Mouse (Mus musculus) kidney, postnatal 0 days (tissue): ENCODE measurements at regions not wholly inside any gene's neighbourhood (a gene's known extent, or its start where the extent isn't known, plus 50 kb on each side); places are given as distances from the start of the nearest gene placed in this dataset.

ENCODE experiments used
- ATAC-seq: fragments of 200-750 bp; cut with Nextera tagmentation; replicated peaks from 2 replicates; pipeline ENCODE4 v1.8.0; 2017; ENCODE audit warnings: low read depth, moderate number of reproducible peaks, moderate TSS enrichment, moderate library complexity; ENCODE audit not compliant: low FRiP score
- DNase-seq: peaks from one replicate; pipeline ENCODE4 v3.0.0-alpha.2; 2016; ENCODE audit warnings: low spot score
- H3K27ac ChIP-seq: fragments of 300-500 bp; sonication (generic); 2 replicates; pipeline ENCODE4 v1.5.1; 2014; ENCODE audit warnings: mild to moderate bottlenecking
- H3K27me3 ChIP-seq: fragments of 300-500 bp; sonication (generic); 2 replicates; pipeline ENCODE4 v1.6.1; 2014; ENCODE audit warnings: low read length, mixed read lengths; ENCODE audit not compliant: insufficient read depth
- H3K36me3 ChIP-seq: fragments of 300-500 bp; sonication (generic); 2 replicates; pipeline ENCODE4 v1.6.1; 2014; ENCODE audit warnings: low read length, mixed read lengths; ENCODE audit not compliant: insufficient read depth
- H3K4me1 ChIP-seq: fragments of 300-500 bp; sonication (generic); replicated peaks from 2 replicates; pipeline ENCODE4 v1.6.1; 2014; ENCODE audit warnings: antibody characterized with exemption, low read length, mixed read lengths; ENCODE audit not compliant: insufficient read depth
- H3K4me2 ChIP-seq: fragments of 300-500 bp; sonication (generic); 2 replicates; pipeline ENCODE4 v1.6.1; 2014; ENCODE audit warnings: mild to moderate bottlenecking, low read length, moderate library complexity, mixed read lengths
- H3K4me3 ChIP-seq: fragments of 300-500 bp; sonication (generic); replicated peaks from 2 replicates; pipeline ENCODE4 v1.5.1; 2014; ENCODE audit warnings: low read depth, low read length
- H3K9ac ChIP-seq: fragments of 300-500 bp; sonication (generic); 2 replicates; pipeline ENCODE4 v1.6.1; 2014; ENCODE audit warnings: low read depth, low read length
- H3K9me3 ChIP-seq: fragments of 300-500 bp; sonication (generic); replicated peaks from 2 replicates; pipeline ENCODE4 v1.6.1; 2016; ENCODE audit warnings: low read length, inconsistent platforms, mixed read lengths
- CTCF ChIP-seq: IDR thresholded peaks from 2 replicates; pipeline ENCODE4 v1.5.1; 2016; ENCODE audit warnings: antibody characterized with exemption, low read depth, mild to moderate bottlenecking, moderate library complexity
- WGBS: fragments of 180-500 bp; shearing (Covaris S2); extraction: QIAGEN DNeasy Blood & Tissue Kit; methylation state at CpG from one replicate; pipeline ENCODE4 v1.1.7; 2014; 5-methylcytosine and 5-hydroxymethylcytosine counted together

- DNase-seq (peak; percentile 85), ATAC-seq (0 out of 2 replicates have a peak, but pooled peaks have one; percentile 63)
- H3K4me1 ChIP-seq, result no peaks in the 10 kb centered on the region
- no peaks in the 10 kb centered on the region for H3K36me3 ChIP-seq
- no peaks in the 10 kb centered on the region for H3K27me3 ChIP-seq
- no peak for TF ChIP-seq CTCF
- H3K9me3 ChIP-seq, result no peaks in the 10 kb centered on the region
- H3K27ac ChIP-seq, result no peak overlapping the region
- H3K4me3 ChIP-seq, result no peak overlapping the region
- 32% methylated on average over 3 of the region's 3 CpGs for WGBS
- no peak overlapping the region for H3K4me2 ChIP-seq
- no peak overlapping the region for H3K9ac ChIP-seq
Observed at GRCm38 (mm10) chr15:25117980-25118379, 295.6 kb downstream of the Basp1 start.

- no peaks in the 10 kb centered on the region for H3K36me3 ChIP-seq
- no peak overlapping the region for H3K27ac ChIP-seq
- H3K27me3 ChIP-seq, result no peaks in the 10 kb centered on the region
- TF ChIP-seq CTCF, result no peak
- no peaks in the 10 kb centered on the region for H3K9me3 ChIP-seq
- H3K9ac ChIP-seq, result no peak overlapping the region
- 50% methylated on average over 5 of the region's 5 CpGs for WGBS
- H3K4me2 ChIP-seq, result no peak overlapping the region
- H3K4me1 ChIP-seq, result no peaks in the 10 kb centered on the region
- DNase-seq (peak; percentile 86), ATAC-seq (no peak)
- no peak overlapping the region for H3K4me3 ChIP-seq
Observed at GRCm38 (mm10) chr15:25102727-25103126, 310.8 kb downstream of the Basp1 start.

GRCm38 (mm10) chr15:25093758-25094157, 319.8 kb downstream of the Basp1 start:
- no peak overlapping the region for H3K4me2 ChIP-seq
- no peaks in the 10 kb centered on the region for H3K36me3 ChIP-seq
- ATAC-seq, result no peak
- no peak overlapping the region for H3K27ac ChIP-seq
- no peak overlapping the region for H3K4me3 ChIP-seq
- 18% methylated on average over 6 of the region's 6 CpGs for WGBS
- DNase-seq, result no peak
- H3K9me3 ChIP-seq, result no peaks in the 10 kb centered on the region
- no peaks in the 10 kb centered on the region for H3K4me1 ChIP-seq
- no peak for TF ChIP-seq CTCF
- no peaks in the 10 kb centered on the region for H3K27me3 ChIP-seq
- no peak overlapping the region for H3K9ac ChIP-seq

GRCm38 (mm10) chr15:25069701-25070100, 343.9 kb downstream of the Basp1 start:
- 92% methylated on average over 1 of the region's 1 CpGs for WGBS
- H3K9me3 ChIP-seq, result no peaks in the 10 kb centered on the region
- DNase-seq, result no peak
- no peak overlapping the region for H3K27ac ChIP-seq
- ATAC-seq, result no peak
- H3K4me3 ChIP-seq, result no peak overlapping the region
- no peak overlapping the region for H3K9ac ChIP-seq
- H3K4me1 ChIP-seq, result no peaks in the 10 kb centered on the region
- H3K4me2 ChIP-seq, result no peak overlapping the region
- no peaks in the 10 kb centered on the region for H3K36me3 ChIP-seq
- no peak for TF ChIP-seq CTCF
- H3K27me3 ChIP-seq, result no peaks in the 10 kb centered on the region

DNA sequence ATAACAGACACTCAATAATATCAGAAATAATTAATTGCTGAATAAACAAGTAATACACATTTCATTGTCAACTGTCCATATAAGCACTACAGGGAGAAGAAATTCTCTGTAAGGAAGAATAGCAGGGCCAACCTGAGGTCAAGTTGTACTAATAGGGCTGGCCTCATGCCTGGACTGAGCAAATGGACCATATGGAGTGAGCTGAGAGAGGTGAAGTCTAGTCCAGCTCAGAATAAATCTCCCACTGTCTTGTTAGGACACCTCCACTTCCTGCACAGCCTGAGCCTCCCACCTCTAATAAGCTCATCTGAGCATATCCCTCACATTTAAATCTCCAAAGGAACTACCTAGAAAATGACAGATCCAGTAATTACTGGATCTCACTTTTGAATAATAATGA, 354.2 kb downstream of the Basp1 start:
- Histone ChIP-seq H3K9ac (no peak overlapping the region), H3K9me3 (no peaks in the 10 kb centered on the region), H3K36me3 (no peaks in the 10 kb centered on the region), H3K27me3 (no peaks in the 10 kb centered on the region), H3K4me3 (no peak overlapping the region), H3K27ac (no peak overlapping the region), H3K4me2 (no peak overlapping the region), H3K4me1 (no peaks in the 10 kb centered on the region)
- ATAC-seq (no peak), DNase-seq (peak; percentile 55)
- no peak for TF ChIP-seq CTCF

GRCm38 (mm10) chr15:25047875-25048274, 365.7 kb downstream of the Basp1 start:
- Histone ChIP-seq H3K9me3 (no peaks in the 10 kb centered on the region), H3K27me3 (no peaks in the 10 kb centered on the region), H3K36me3 (no peaks in the 10 kb centered on the region), H3K9ac (no peak overlapping the region), H3K4me2 (no peak overlapping the region), H3K4me1 (no peaks in the 10 kb centered on the region), H3K4me3 (no peak overlapping the region), H3K27ac (no peak overlapping the region)
- 48% methylated on average over 1 of the region's 1 CpGs for WGBS
- peak; percentile 68 for DNase-seq
- no peak for ATAC-seq
- TF ChIP-seq CTCF, result peak; percentile 71

- Histone ChIP-seq H3K36me3 (no peaks in the 10 kb centered on the region), H3K4me2 (no peak overlapping the region), H3K9me3 (no peaks in the 10 kb centered on the region), H3K27ac (no peak overlapping the region), H3K9ac (no peak overlapping the region), H3K4me1 (no peaks in the 10 kb centered on the region), H3K4me3 (no peak overlapping the region), H3K27me3 (no peaks in the 10 kb centered on the region)
- DNase-seq, result no peak
- 59% methylated on average over 5 of the region's 5 CpGs for WGBS
- ATAC-seq, result no peak
- no peak for TF ChIP-seq CTCF
Observed at GRCm38 (mm10) chr15:25046514-25047138, 366.9 kb downstream of the Basp1 start.
